Mouse (Mus musculus) lung, embryonic 16.5 days (tissue): ENCODE results near the gene Ino80d. TPM values are rescaled to one million over a fixed set of nuclear protein-coding genes. Genes with fewer than 3 reads are reported as not detected.
A peak's percentile ranks its signal among the peaks of the same experiment; 100 is the strongest.
"Not testable (repeated sequence)": the region's sequence is repeated elsewhere in the genome, so short reads cannot be mapped to it uniquely, and the experiment has no call there.

ENCODE experiments used
- ATAC-seq: fragments of 200-750 bp; cut with Nextera tagmentation; 2 replicates; pipeline ENCODE4 v1.8.0; 2017; ENCODE audit warnings: low read depth, mild to moderate bottlenecking, moderate library complexity
- H3K27ac ChIP-seq: fragments of 300-500 bp; sonication (generic); 2 replicates; pipeline ENCODE4 v1.5.1; 2014; ENCODE audit warnings: mild to moderate bottlenecking, control low read depth, low read length
- H3K27me3 ChIP-seq: fragments of 300-500 bp; sonication (generic); 2 replicates; pipeline ENCODE4 v1.6.1; 2014; ENCODE audit warnings: low read depth, low read length, mixed read lengths; ENCODE audit not compliant: control insufficient read depth, insufficient read depth
- H3K36me3 ChIP-seq: fragments of 300-500 bp; sonication (generic); 2 replicates; pipeline ENCODE4 v1.6.1; 2014; ENCODE audit warnings: low read length; ENCODE audit not compliant: control insufficient read depth, insufficient read depth
- H3K4me1 ChIP-seq: fragments of 300-500 bp; sonication (generic); replicated peaks from 2 replicates; pipeline ENCODE4 v1.6.1; 2014; ENCODE audit warnings: low read length, mixed read lengths; ENCODE audit not compliant: control insufficient read depth, insufficient read depth
- H3K4me2 ChIP-seq: fragments of 300-500 bp; sonication (generic); 2 replicates; pipeline ENCODE4 v1.6.1; 2014; ENCODE audit warnings: low read depth, low read length, control low read depth
- H3K4me3 ChIP-seq: fragments of 300-500 bp; sonication (generic); 2 replicates; pipeline ENCODE4 v1.5.1; 2014; ENCODE audit warnings: mild to moderate bottlenecking, low read length, control low read depth
- H3K9ac ChIP-seq: fragments of 300-500 bp; sonication (generic); 2 replicates; pipeline ENCODE4 v1.6.1; 2014; ENCODE audit warnings: low read length, control low read depth
- H3K9me3 ChIP-seq: fragments of 300-500 bp; sonication (generic); 2 replicates; pipeline ENCODE4 v1.6.1; 2016; ENCODE audit warnings: low read length; ENCODE audit not compliant: control insufficient read depth
- WGBS: fragments of 180-500 bp; shearing (Covaris S2); extraction: QIAGEN DNeasy Blood & Tissue Kit; methylation state at CpG from one replicate; pipeline ENCODE4 v1.1.7; 2014; 5-methylcytosine and 5-hydroxymethylcytosine counted together
- polyA plus RNA-seq: library from polyadenylated mRNA; unstranded; fragments of >200 nt; fragmentation: Nextera tagmentation; extraction: Ambion mirVana; gene quantifications from 2 replicates; pipeline ENCODE4 v1.2.1, GENCODE M21; 2015

The Ino80d gene
- polyA plus RNA-seq = 9.7 and 9.9 TPM in 2 replicates

DNA sequence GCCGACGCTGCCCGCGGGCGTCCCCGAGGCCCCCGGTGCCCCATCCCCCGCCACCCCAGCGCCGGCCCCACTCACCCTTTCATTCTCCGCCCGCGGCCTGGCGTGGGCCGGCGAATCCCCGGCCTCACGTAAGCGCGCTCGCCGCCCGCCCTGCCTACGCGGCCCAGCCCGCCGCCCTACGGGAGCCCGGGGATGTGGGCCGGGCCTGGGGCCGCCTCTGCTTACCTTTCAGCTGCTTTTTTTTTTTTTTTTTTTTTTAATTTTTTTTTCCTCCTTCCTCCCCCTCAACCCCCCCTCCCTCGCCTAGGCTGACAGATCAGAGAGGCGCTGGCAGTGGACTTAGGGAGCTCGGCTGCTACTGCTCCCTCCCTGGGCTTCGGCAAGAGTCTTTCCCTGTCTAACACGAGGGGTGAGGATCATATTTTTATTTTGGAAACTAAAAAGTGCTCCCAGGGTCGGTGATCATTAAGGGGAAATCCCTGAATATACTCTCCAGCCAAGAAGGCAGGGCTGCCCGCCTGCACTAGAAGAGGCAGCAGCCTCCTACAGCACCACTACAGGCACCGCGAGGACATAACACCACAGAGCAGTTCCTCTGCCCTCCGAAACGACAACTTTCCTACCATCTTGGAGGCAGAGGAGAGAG lies at the start of gene Ino80d:
TSS of gene Ino80d (minus strand) at position 532 of the 646 bp plus-strand sequence.
- peak; percentile 91 for ATAC-seq
- peak within 1 kb of the TSS; percentile 96 for H3K27ac ChIP-seq
- H3K4me2 ChIP-seq = peak within 1 kb of the TSS; percentile 72
- H3K27me3 ChIP-seq = no peaks in the 10 kb centered on the region
- peaks cover 8% of the 10 kb centered on the region for H3K4me1 ChIP-seq
- H3K4me3 ChIP-seq = peak within 1 kb of the TSS; percentile 84
- peaks cover 4% of the 10 kb centered on the region; the same call in 1 of the 2 replicates for H3K36me3 ChIP-seq
- no peaks in the 10 kb centered on the region for H3K9me3 ChIP-seq
- WGBS = 0% methylated on average over 35 of the region's 42 CpGs
- peak within 1 kb of the TSS; percentile 100 for H3K9ac ChIP-seq

DNA sequence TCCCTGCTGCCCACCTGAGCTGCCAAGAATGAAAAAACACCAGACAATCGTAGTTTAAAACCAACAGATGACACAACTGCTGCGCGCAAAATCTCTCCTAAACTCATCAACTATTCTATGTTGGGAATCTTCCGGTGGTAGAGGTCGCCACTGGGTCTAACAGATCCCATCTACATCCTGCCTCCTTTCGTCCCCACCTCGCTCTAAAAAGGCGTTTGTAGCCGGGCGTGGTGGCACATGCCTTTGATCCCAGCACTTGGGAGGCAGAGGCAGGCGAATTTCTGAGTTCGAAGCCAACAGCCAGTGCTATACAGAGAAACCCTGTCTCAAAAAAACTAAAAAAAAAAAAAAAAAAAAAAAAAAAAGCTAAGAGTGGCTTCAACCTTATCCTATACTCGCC lies 25.8 kb upstream of the Ino80d start:
- no peak overlapping the region for H3K9ac ChIP-seq
- peaks cover 34% of the 10 kb centered on the region for H3K36me3 ChIP-seq

DNA sequence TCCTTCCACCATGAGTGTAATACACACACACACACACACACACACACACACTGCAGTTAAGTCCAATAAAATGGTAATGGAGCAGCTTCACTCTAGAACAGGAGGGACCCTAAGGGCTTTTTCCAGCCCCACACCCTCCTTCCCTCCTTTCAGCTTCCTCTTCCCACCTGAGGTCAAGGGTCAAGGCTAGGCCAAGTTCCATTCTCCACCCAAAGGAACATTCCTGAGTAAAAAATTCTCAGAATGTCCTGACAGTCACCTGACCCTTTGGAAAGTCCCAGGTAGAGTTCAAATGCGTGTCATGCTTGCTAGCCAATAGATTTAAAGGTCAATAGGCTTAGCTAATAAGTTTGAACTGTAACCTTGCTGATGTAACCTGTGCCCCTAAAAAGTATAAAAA lies 24.1 kb upstream of the Ino80d start:
- WGBS = 90% methylated on average over 1 of the region's 1 CpGs
- H3K27ac ChIP-seq, H3K4me3 ChIP-seq, H3K9me3 ChIP-seq, H3K9ac ChIP-seq, H3K4me2 ChIP-seq, H3K27me3 ChIP-seq, H3K4me1 ChIP-seq, ATAC-seq: not testable (repeated sequence)
- peaks cover 22% of the 10 kb centered on the region for H3K36me3 ChIP-seq

More for the DNA sequence above, 25.8 kb upstream of the Ino80d start:
- H3K27me3 ChIP-seq = no peaks in the 10 kb centered on the region
- 94% methylated on average over 13 of the region's 13 CpGs for WGBS
- no peaks in the 10 kb centered on the region for H3K9me3 ChIP-seq
- H3K27ac ChIP-seq = no peak overlapping the region
- H3K4me3 ChIP-seq = no peak overlapping the region
- no peaks in the 10 kb centered on the region for H3K4me1 ChIP-seq
- no peak for ATAC-seq
- H3K4me2 ChIP-seq = no peak overlapping the region

DNA sequence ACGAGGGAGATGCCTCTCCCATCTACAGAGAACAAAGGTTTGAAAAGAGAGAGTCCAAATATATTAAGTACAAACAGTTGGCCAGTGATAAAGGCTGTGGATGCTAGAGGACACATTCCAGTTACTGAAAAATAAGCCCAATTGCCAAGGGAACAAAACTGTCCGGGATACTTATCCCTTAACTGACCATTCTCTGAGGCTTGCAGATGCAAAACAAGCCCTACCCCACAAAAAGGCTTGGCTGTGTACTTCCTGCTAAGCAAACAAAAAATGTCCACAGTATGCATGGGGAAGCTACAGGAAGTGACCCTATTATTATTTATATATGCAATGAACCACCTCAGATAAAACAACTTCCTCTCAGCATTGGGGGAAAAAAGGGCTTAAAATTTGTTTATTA lies 23.5 kb upstream of the Ino80d start:
- Histone ChIP-seq H3K9me3 (no peaks in the 10 kb centered on the region), H3K4me2 (no peak overlapping the region), H3K27ac (no peak overlapping the region), H3K27me3 (no peaks in the 10 kb centered on the region), H3K9ac (no peak overlapping the region), H3K4me3 (no peak overlapping the region), H3K4me1 (no peaks in the 10 kb centered on the region), H3K36me3 (peaks cover 18% of the 10 kb centered on the region)
- 81% methylated on average over 2 of the region's 2 CpGs for WGBS
- ATAC-seq = no peak

DNA sequence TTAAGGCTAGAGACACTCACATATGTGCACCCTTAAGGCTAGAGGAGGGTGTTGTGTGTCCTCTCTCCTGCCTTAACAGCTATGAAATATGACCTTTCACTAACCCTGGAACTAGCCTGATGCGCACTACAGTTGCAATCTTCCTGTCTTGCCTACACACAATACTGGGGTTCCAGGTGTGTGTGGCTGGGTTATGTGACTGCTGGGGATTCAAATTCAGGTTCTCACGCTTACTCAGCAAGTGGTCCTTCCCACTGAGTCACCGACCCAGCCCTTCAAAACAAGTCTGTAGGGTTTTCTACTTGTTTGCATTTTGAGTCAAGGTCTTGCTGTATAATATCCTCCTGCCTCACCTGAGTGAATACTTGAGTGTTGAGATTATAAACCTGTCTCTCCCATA lies 20.1 kb upstream of the Ino80d start:
- no peak for ATAC-seq
- Histone ChIP-seq H3K4me1 (peaks cover 3% of the 10 kb centered on the region; the same call in 1 of the 2 replicates), H3K4me3 (no peak overlapping the region), H3K4me2 (no peak overlapping the region), H3K27me3 (no peaks in the 10 kb centered on the region), H3K9ac (no peak overlapping the region), H3K27ac (no peak overlapping the region), H3K36me3 (peaks cover 3% of the 10 kb centered on the region; the same call in 1 of the 2 replicates), H3K9me3 (no peaks in the 10 kb centered on the region)
- WGBS = 77% methylated on average over 3 of the region's 3 CpGs

DNA sequence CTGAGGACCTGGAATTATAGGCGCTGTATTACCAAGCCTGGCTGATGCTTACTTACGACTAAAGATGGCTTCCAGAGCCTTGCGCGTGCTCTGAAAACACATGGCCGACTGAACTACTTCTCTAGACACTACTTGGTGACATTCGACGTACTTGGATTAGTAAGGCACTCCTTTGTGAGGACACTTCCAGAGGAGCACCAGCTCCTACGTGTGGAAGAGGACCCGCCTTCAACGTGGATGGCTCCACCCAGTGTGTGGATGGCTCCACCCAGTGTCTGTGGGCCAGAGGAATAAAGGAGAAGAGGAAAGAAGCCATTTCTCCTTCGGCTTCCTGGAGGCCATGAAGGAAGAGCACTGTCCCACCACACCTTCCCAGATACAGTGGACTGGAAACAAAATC lies 17.3 kb upstream of the Ino80d start:
- no peaks in the 10 kb centered on the region for H3K27me3 ChIP-seq
- H3K4me2 ChIP-seq = no peak overlapping the region
- H3K9ac ChIP-seq = no peak overlapping the region
- H3K9me3 ChIP-seq = no peaks in the 10 kb centered on the region
- no peak overlapping the region for H3K4me3 ChIP-seq
- peaks cover 3% of the 10 kb centered on the region; the same call in 1 of the 2 replicates for H3K4me1 ChIP-seq
- 89% methylated on average over 11 of the region's 11 CpGs for WGBS
- H3K36me3 ChIP-seq = 0 out of 2 replicates have a peak, but pooled peaks cover 3% of the 10 kb centered on the region
- H3K27ac ChIP-seq = no peak overlapping the region
- no peak for ATAC-seq

DNA sequence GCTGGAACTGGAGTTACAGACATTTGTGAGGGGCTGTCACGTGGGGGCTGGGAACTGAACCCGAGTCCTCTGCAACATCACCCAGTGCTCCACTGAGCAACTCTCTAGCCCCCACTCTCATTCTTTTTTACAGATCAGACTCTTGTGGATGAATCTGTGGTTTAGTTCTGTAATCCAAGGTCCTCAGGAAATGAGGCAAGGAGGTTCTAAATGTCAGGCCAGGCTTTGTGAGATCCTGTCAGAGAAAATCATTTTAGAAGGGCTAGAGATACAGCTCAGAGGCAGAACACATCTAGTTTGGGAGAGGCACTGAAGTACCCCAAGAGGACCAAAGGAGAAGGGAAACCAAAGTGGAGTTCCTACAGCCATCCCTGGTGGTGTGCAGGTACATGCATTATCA lies 16.4 kb upstream of the Ino80d start:
- no peaks in the 10 kb centered on the region for H3K27me3 ChIP-seq
- 84% methylated on average over 2 of the region's 2 CpGs for WGBS
- peaks cover 3% of the 10 kb centered on the region; the same call in 1 of the 2 replicates for H3K4me1 ChIP-seq
- no peak overlapping the region for H3K27ac ChIP-seq
- H3K36me3 ChIP-seq = peaks cover 3% of the 10 kb centered on the region; the same call in 1 of the 2 replicates
- no peak for ATAC-seq
- no peak overlapping the region for H3K4me3 ChIP-seq
- H3K9ac ChIP-seq = no peak overlapping the region
- H3K9me3 ChIP-seq = no peaks in the 10 kb centered on the region
- H3K4me2 ChIP-seq = no peak overlapping the region

DNA sequence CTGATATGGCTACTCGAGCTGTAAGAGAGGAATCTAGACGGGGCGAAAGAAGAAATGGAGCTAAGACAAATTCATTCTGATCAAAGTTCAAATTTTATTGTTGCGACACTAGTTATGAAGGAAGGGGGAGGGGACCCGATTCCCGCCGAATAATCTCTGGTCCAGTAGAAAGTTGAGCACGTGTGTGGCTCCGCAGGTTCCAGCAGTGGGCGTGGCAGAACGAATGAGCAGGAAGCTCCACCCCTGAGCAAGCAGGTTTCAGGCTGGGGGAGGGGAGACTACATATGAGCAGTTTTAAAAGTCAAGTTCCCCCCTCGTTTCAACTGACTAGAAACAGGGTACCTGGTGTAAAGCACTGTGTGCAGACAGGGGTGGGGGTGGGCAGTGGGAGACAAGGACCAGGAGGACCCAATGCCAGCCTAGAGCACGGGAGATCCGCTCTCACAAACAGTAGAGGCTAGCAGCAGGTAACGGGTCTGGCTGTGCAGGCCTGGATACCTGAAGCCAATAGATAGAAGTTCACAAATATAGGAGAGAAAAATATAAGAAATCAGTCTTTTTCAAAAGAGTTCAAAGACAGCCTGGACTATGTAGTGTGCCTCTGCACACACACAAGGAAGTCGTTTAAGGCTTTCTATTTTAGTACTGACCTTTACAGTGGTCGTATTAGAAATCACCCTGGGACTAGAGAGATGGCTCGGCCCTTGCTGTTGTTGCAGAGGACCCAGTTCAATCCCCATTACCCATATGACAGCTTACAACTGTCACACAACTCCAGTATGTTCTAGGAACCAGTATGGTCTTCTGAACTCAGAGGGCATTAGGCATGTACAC lies 15.6 kb upstream of the Ino80d start:
- Histone ChIP-seq H3K9ac (peak overlapping the region; percentile 55; the same call in 1 of the 2 replicates), H3K4me1 (peaks cover 3% of the 10 kb centered on the region; the same call in 1 of the 2 replicates), H3K27me3 (no peaks in the 10 kb centered on the region), H3K4me2 (peak overlapping the region; percentile 56), H3K4me3 (peak overlapping the region; percentile 36), H3K27ac (peak overlapping the region; percentile 17; the same call in 1 of the 2 replicates), H3K9me3 (no peaks in the 10 kb centered on the region), H3K36me3 (peaks cover 8% of the 10 kb centered on the region)
- WGBS = 12% methylated on average over 18 of the region's 18 CpGs
- ATAC-seq = peak; percentile 73

DNA sequence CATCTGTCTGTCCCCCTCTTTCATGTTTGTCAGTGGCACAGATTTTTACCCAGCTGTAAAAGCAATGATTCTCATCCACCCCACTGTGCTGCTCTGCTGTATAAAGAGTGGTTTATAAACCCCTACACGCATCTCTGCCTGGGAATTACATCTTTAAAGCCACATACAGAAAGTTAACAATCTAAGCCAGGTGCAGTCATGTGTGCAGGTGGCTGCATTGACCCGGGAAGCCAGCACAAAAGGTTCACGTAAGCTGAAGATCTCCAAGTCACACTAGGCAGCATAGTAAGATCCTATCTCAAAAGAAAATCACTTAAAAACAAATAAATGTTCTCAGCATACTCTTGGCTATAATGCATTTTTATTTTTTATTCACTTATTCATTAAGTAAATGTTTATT lies 14.8 kb upstream of the Ino80d start:
- peaks cover 3% of the 10 kb centered on the region; the same call in 1 of the 2 replicates for H3K4me1 ChIP-seq
- no peak overlapping the region for H3K27ac ChIP-seq
- no peak overlapping the region for H3K4me3 ChIP-seq
- no peaks in the 10 kb centered on the region for H3K27me3 ChIP-seq
- peaks cover 9% of the 10 kb centered on the region for H3K36me3 ChIP-seq
- ATAC-seq = no peak
- peak overlapping the region; percentile 56; the same call in 1 of the 2 replicates for H3K4me2 ChIP-seq
- no peak overlapping the region for H3K9ac ChIP-seq
- no peaks in the 10 kb centered on the region for H3K9me3 ChIP-seq
- 55% methylated on average over 3 of the region's 3 CpGs for WGBS
